Mouse (Mus musculus) left cerebral cortex, postnatal 36 days (tissue): Measurements from ENCODE around the gene Zpr1. TPM values are rescaled to one million over a fixed set of nuclear protein-coding genes. Genes with fewer than 3 reads are reported as not detected.

Source experiments
- DNase-seq, 2 experiments: peaks; one replicate each; pipeline ENCODE4 v3.0.0; 2021 to 2022; ENCODE audit warnings: low spot score in 2 of 2, mixed read lengths in 1 of 2
- intact Hi-C: fragments of 180-260 bp; cut with DNase I; formaldehyde crosslinking; loops from one replicate; pipeline ENCODE4 v1.15.1; 2025
- total RNA-seq, 2 experiments: library from RNA; stranded (reverse); gene quantifications; 2 replicates each; pipeline ENCODE4 v1.2.3; 2021

The Zpr1 gene
- 10 to 100 TPM; 38.8 to 44.1 TPM for total RNA-seq

GRCm38 (mm10) chr9:46272677-46273454 lies at the start of gene Zpr1:
Gene Zpr1, plus strand, starts transcription at chr9:46273064.
- intact Hi-C loops, result no loop called here

GRCm38 (mm10) chr9:46223090-46223489 lies 49.8 kb upstream of the Zpr1 start:
- DNase-seq, result no peak
- intact Hi-C loops, result no loop called here

More at GRCm38 (mm10) chr9:46272677-46273454, at the start of gene Zpr1:
- peak; percentile 90 to 91 for DNase-seq

- no peak for DNase-seq
- intact Hi-C loops, result no loop called here
These were observed 48.8 kb upstream of the Zpr1 start for GRCm38 (mm10) chr9:46224101-46224500.

GRCm38 (mm10) chr9:46224945-46225660 lies 47.8 kb upstream of the Zpr1 start:
- no peak for DNase-seq
- intact Hi-C loops, result no loop called here

- intact Hi-C loops, result no loop called here
- DNase-seq, result no peak
These were observed 45.7 kb upstream of the Zpr1 start for GRCm38 (mm10) chr9:46227064-46227614.

GRCm38 (mm10) chr9:46228491-46228890 lies 44.4 kb upstream of the Zpr1 start, which contains the start of gene Apoa1:
Gene Apoa1, plus strand, starts transcription at chr9:46228580.
- no peak for DNase-seq
- intact Hi-C loops, result no loop called here

- peak; percentile 90 to 92 for DNase-seq
- intact Hi-C loops, result no loop called here
These were observed 43.1 kb upstream of the Zpr1 start for GRCm38 (mm10) chr9:46229573-46230449.

GRCm38 (mm10) chr9:46230450-46230975 lies 42.4 kb upstream of the Zpr1 start:
- DNase-seq, result no peak
- intact Hi-C loops, result no loop called here

GRCm38 (mm10) chr9:46235196-46235595 lies 37.7 kb upstream of the Zpr1 start:
- intact Hi-C loops, result no loop called here
- no peak for DNase-seq

- intact Hi-C loops, result no loop called here
- no peak for DNase-seq
These were observed 37.4 kb upstream of the Zpr1 start, which contains the start of gene Apoc3 for GRCm38 (mm10) chr9:46235596-46235648. Gene Apoc3, minus strand, starts transcription at chr9:46235636.

GRCm38 (mm10) chr9:46235649-46236048 lies 37.2 kb upstream of the Zpr1 start:
- no peak for DNase-seq
- intact Hi-C loops, result no loop called here

GRCm38 (mm10) chr9:46238850-46239249 lies 34.0 kb upstream of the Zpr1 start:
- DNase-seq, result no peak
- intact Hi-C loops, result no loop called here

GRCm38 (mm10) chr9:46240526-46241153 lies 32.2 kb upstream of the Zpr1 start, which contains the start of gene Apoa4:
Gene Apoa4, plus strand, starts transcription at chr9:46240696.
- intact Hi-C loops, result no loop called here
- no peak for DNase-seq

- no peak for DNase-seq
- intact Hi-C loops, result no loop called here
These were observed 31.0 kb upstream of the Zpr1 start for GRCm38 (mm10) chr9:46241818-46242217.

GRCm38 (mm10) chr9:46243122-46243521 lies 29.7 kb upstream of the Zpr1 start:
- intact Hi-C loops, result no loop called here
- DNase-seq, result no peak

- no peak for DNase-seq
- intact Hi-C loops, result no loop called here
These were observed 29.3 kb upstream of the Zpr1 start for GRCm38 (mm10) chr9:46243584-46243983.

- DNase-seq, result peak; percentile 45 to 46
- intact Hi-C loops, result loop anchor here (2.0 to 5.0 kb wide), 2 partner anchors 55 to 244 kb away; no protein-coding TSS in a partner anchor
These were observed 26.0 kb upstream of the Zpr1 start for GRCm38 (mm10) chr9:46246752-46247324.

GRCm38 (mm10) chr9:46256177-46256576 lies 16.7 kb upstream of the Zpr1 start:
- intact Hi-C loops, result no loop called here
- DNase-seq, result no peak
